Mouse (Mus musculus): ENCODE data around the gene Rnps1. TPM values are rescaled to one million over a fixed set of nuclear protein-coding genes. Genes with fewer than 3 reads are reported as not detected.
"Not testable (repeated sequence)": the region's sequence is repeated elsewhere in the genome, so short reads cannot be mapped to it uniquely, and the experiment has no call there.

Gene Rnps1
- polyA plus RNA-seq, 1 experiment from 2014 or later = 258 TPM

DNA sequence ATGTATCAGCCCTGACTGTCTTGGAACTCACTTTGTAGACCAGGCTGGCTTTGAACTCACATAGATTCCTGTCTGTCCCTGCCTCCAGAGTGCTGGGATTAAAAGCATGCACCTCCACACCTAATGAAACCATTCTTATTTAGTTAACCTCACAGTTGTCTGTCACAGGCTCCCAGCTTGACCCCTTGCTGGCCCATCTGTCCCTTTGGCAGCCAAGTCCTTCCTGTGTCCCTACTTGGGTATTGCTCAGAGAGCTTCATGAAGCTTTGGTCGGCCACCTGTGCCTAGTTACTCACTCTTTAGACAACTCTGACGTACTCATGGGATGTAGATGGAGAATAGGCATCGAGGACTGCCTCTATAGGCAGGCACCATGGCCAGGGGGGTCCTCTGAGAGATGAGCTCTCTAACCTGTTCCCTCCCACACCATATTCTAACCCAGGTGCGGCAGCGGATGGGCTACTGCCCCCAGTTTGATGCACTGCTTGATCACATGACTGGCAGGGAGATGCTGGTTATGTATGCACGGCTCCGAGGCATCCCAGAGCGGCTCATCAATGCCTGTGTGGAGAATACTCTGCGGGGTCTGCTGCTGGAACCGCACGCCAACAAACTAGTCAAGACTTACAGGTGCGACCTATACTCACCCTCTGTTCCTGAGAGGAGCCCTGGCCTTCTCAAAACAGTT lies 7.1 kb upstream of the Rnps1 start:
- no peak for ATAC-seq (ENCODE audit: borderline replicate concordance, extremely low read depth, low FRiP score, low TSS enrichment)
- H3K4me2 ChIP-seq = no peak overlapping the region
- no peak overlapping the region for H3K4me3 ChIP-seq
- peaks cover 66% of the 10 kb centered on the region for H3K36me3 ChIP-seq
- H3K27me3 ChIP-seq = no peaks in the 10 kb centered on the region
- no peaks in the 10 kb centered on the region for H3K4me1 ChIP-seq
- 80% methylated on average over 12 of the region's 12 CpGs for WGBS
- no peak overlapping the region for H3K9ac ChIP-seq
- no peak overlapping the region for H3K27ac ChIP-seq
- H3K9me3 ChIP-seq = no peaks in the 10 kb centered on the region

DNA sequence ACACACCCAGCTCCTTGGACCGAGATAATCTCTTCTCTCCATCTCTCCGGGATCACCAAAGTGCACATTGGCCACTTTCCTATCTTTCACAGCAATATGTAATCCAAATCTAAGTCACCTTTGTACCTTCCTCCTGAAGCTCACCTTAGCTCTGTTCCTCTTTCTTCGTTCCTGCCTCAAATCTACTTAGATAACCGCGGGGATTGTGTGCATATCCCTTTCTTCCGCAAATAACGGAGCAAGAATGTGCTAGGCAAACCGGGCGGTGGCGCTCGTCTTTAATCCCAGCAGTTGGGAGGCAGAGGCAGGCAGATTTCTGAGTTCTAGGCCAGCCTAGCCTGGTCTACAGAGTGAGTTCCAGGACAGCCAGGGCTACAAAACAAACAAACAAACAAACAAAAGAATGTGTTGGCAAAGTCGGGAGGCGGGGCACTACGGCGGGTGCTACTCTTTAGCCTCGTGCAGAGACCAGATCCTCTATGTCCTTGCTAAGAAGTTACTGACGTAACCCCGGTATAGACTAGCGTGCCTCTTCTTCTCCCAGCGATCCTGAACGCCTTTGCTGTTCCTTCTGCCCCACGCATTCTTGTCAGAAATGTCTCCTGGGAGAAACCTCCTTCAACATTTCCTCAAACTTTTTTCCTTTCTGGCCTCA lies 681 bp upstream of the Rnps1 start:
- Histone ChIP-seq H3K9ac (peak overlapping the region; percentile 61), H3K4me3 (peak overlapping the region; percentile 78), H3K27me3 (no peaks in the 10 kb centered on the region), H3K9me3 (no peaks in the 10 kb centered on the region), H3K4me2 (peak overlapping the region; percentile 70), H3K36me3 (peaks cover 50% of the 10 kb centered on the region), H3K27ac (peak overlapping the region; percentile 92), H3K4me1 (peaks cover 31% of the 10 kb centered on the region)
- ATAC-seq (ENCODE audit: borderline replicate concordance, extremely low read depth, low FRiP score, low TSS enrichment) = peak; percentile 47
- 21% methylated on average over 22 of the region's 22 CpGs for WGBS

DNA sequence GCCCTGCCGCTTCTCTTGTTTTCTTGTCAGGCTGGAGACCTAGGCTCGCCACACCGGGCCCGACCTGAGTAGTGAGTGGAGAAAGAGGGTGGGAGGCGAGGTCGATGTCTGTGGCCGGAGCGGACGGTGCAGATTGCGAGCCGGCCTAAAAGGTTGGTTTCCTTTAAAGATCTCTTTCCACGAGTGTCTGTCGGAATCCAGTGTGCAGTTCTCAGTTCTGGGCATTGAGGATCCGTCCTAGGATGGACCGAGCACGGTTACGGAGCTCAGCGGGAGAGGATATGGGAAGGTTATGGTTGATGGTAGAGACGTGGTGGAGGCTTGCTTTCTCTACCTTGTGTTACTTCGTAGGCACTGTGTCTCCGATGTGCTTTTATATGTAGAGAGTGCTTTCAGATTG lies 646 bp downstream of the Rnps1 start:
- Histone ChIP-seq H3K36me3 (peaks cover 51% of the 10 kb centered on the region), H3K9me3 (no peaks in the 10 kb centered on the region), H3K4me2 (peak overlapping the region; percentile 85), H3K27ac (peak overlapping the region; percentile 92), H3K4me1 (peaks cover 31% of the 10 kb centered on the region), H3K9ac (peak overlapping the region; percentile 90), H3K4me3 (peak overlapping the region; percentile 78), H3K27me3 (no peaks in the 10 kb centered on the region)
- ATAC-seq (ENCODE audit: borderline replicate concordance, extremely low read depth, low FRiP score, low TSS enrichment) = peak; percentile 15; the same call in 1 of the 2 replicates
- WGBS = under 1% methylated on average over 21 of the region's 21 CpGs

DNA sequence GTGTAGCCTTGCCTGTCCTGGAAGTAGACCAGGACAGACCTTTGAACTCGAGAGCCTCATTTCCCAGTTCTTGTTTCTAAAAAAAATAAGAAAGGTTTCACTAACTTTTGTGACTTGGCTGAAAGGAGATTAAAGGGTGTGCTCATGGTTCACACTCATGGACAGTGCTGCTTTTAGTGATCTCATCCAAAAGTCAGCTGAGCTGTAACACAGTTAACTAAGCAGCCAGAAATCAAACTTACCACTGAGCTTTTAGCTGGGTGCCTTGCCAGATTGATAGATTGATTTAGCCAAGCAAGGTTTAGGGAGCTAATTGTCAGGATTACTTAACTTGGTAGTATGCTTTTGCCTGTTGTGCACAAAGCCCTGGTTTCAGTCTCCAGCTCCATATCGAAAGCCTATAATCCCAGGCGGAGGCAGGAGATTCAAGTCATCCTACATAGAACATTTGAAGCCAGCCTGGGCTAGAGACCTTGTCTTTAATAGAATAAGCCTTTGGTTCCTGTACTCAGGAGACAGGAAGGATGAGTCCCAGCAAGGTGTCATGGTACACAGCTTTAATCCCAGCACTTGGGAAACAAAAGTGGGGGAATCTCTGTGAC lies 1.8 kb downstream of the Rnps1 start:
- no peaks in the 10 kb centered on the region for H3K9me3 ChIP-seq
- H3K4me3 ChIP-seq = peak overlapping the region; percentile 78
- ATAC-seq (ENCODE audit: borderline replicate concordance, extremely low read depth, low FRiP score, low TSS enrichment) = no peak
- WGBS = 74% methylated on average over 3 of the region's 3 CpGs
- H3K36me3 ChIP-seq = peaks cover 53% of the 10 kb centered on the region
- H3K4me2 ChIP-seq = peak overlapping the region; percentile 85
- no peaks in the 10 kb centered on the region for H3K27me3 ChIP-seq
- H3K4me1 ChIP-seq = peaks cover 31% of the 10 kb centered on the region
- peak overlapping the region; percentile 90 for H3K9ac ChIP-seq
- H3K27ac ChIP-seq = no peak overlapping the region

DNA sequence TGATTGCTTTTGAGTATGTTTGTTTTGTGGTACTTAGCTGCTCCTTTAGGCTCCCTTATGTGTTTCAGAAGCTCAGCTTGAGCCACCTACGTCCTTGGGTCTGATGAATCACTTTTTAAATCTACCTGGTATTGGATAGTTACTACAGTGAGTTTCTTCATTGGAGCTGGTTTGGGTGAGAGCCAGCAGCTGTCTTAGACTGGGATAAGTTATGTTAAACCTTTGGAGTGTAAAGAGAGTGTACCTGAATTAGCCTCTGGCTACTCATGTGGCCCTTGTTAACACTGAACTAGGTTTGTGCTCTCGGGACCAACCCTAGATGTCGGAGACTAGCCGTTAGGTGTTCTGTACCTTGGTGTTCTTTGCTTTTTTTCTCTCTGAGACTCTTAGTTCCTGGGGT lies 8.7 kb downstream of the Rnps1 start:
- Histone ChIP-seq H3K9me3 (no peaks in the 10 kb centered on the region), H3K4me2 (no peak overlapping the region), H3K4me1 (peaks cover 7% of the 10 kb centered on the region), H3K4me3 (no peak overlapping the region), H3K27ac (no peak overlapping the region), H3K9ac (no peak overlapping the region), H3K27me3 (no peaks in the 10 kb centered on the region), H3K36me3 (peaks cover 71% of the 10 kb centered on the region)
- ATAC-seq (ENCODE audit: borderline replicate concordance, extremely low read depth, low FRiP score, low TSS enrichment) = no peak
- WGBS = 89% methylated on average over 4 of the region's 4 CpGs

DNA sequence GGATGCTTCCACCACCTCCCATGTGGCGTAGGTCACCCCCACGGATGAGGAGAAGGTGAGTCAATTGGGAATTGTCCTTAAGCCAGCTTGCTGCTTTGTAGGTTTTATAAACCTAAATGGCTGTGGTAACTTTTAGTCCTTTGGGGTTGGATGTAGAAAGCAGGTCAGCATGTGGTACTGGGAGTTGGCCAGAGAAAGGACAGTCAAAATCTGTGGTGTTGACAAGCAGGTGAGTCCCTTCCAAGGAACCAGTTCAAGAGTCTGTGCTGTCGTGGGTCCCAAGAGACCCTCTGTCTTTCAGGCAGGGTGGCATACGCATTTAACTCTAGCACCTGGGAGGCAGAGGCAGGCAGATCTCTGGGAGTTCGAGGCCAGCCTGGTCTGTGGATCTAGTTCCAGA lies 10.1 kb downstream of the Rnps1 start:
- peaks cover 16% of the 10 kb centered on the region for H3K4me1 ChIP-seq
- no peak overlapping the region for H3K9ac ChIP-seq
- H3K4me2 ChIP-seq = no peak overlapping the region
- H3K27ac ChIP-seq = no peak overlapping the region
- peaks cover 57% of the 10 kb centered on the region for H3K36me3 ChIP-seq
- no peak for ATAC-seq (ENCODE audit: borderline replicate concordance, extremely low read depth, low FRiP score, low TSS enrichment)
- 94% methylated on average over 5 of the region's 5 CpGs for WGBS
- H3K9me3 ChIP-seq = no peaks in the 10 kb centered on the region
- H3K4me3 ChIP-seq = no peak overlapping the region
- no peaks in the 10 kb centered on the region for H3K27me3 ChIP-seq

DNA sequence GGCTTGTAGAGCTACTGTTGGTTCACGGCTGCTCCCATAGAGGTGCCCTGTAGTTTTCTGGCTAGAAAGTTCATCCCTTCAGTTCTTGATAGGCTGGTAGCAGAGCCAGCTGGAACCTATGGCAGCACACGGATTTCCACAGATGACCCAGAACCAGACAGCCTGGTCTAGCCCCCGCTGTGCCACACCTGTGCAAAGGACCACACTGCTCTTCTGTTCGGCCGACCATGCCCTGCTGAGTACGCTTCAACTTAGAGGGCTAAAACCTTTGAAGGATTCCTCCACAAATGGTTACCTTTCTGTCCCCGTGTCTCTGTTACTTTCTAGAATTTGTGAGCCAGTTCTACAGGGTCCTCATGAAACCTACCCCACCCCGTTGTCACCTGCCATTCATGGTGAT lies 11.0 kb downstream of the Rnps1 start:
- 89% methylated on average over 6 of the region's 8 CpGs for WGBS
- H3K9me3 ChIP-seq; H3K27ac ChIP-seq; ATAC-seq (ENCODE audit: borderline replicate concordance, extremely low read depth, low FRiP score, low TSS enrichment); H3K4me2 ChIP-seq; H3K9ac ChIP-seq; H3K4me3 ChIP-seq; H3K27me3 ChIP-seq: not testable (repeated sequence)
- peaks cover 49% of the 10 kb centered on the region for H3K36me3 ChIP-seq
- H3K4me1 ChIP-seq = peaks cover 16% of the 10 kb centered on the region

DNA sequence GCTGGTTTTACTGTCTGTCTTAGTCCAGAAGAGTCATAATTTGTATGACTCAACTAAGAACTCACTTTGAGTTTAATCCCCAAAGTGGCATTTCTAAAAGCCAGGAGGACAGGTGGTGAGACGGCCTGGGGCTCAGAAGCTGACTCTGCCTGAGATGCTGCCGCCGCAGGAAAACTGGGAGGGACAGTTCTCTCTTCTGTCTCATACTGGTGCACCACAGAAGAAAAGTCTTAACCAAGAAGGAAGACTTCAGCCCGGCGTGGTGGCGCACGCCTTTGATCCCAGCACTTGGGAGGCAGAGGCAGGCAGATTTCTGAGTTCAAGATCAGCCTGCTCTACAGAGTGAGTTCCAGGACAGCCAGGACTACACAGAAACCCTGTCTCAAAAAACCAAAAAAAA lies 11.5 kb downstream of the Rnps1 start:
- Histone ChIP-seq H3K9ac (no peak overlapping the region), H3K4me2 (peak overlapping the region; percentile 49), H3K4me3 (peak overlapping the region; percentile 57; the same call in 1 of the 2 replicates), H3K9me3 (no peaks in the 10 kb centered on the region), H3K36me3 (peaks cover 43% of the 10 kb centered on the region), H3K27me3 (no peaks in the 10 kb centered on the region), H3K4me1 (peaks cover 16% of the 10 kb centered on the region), H3K27ac (peak overlapping the region; percentile 92)
- WGBS = 89% methylated on average over 7 of the region's 7 CpGs
- ATAC-seq (ENCODE audit: borderline replicate concordance, extremely low read depth, low FRiP score, low TSS enrichment) = no peak

DNA sequence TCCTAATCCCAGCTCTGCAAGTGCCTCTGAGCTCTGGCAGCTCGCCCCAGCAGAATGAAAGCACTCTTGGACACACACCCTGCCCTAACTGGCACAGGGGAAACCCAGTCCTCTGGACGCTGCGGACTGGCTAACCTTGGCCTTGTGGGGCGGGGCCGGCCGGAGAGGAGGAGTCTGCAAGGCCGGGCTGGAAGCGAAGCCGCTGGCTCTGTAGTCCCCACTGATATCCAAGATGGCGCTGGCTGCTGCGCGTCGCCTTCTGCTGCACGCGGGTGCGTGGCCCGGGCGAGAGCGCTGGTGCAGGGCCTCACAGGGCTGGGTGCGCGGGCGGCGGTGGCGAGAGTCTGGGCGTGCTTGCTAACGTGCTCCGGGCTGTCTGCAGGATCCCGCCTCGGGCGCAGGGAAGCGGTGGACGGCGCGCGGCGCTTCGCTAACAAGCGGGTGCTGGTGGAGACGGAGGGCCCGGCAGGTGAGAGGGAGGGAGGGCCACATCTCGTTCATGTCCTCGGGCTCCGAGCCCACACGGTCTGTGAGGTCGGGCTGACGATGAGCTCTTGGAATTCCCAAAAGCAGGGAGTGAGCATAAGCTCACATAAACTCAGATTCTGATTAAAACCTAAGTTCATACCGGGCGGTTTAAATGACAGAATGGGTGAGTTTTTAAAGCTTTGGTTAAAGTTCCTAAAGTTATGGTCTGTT lies 12.3 kb downstream of the Rnps1 start, which contains the start of gene Eci1:
Gene Eci1 (plus strand): TSS at position 171 of the 699 bp plus-strand sequence.
- under 1% methylated on average over 48 of the region's 48 CpGs for WGBS
- no peaks in the 10 kb centered on the region for H3K9me3 ChIP-seq
- ATAC-seq (ENCODE audit: borderline replicate concordance, extremely low read depth, low FRiP score, low TSS enrichment) = peak; percentile 99
- peak within 1 kb of the TSS; percentile 49 for H3K4me2 ChIP-seq
- H3K4me1 ChIP-seq = peaks cover 16% of the 10 kb centered on the region
- H3K36me3 ChIP-seq = peaks cover 36% of the 10 kb centered on the region
- peak within 1 kb of the TSS; percentile 57 for H3K4me3 ChIP-seq
- H3K27me3 ChIP-seq = no peaks in the 10 kb centered on the region
- peak within 1 kb of the TSS; percentile 74 for H3K9ac ChIP-seq
- peak within 1 kb of the TSS; percentile 92 for H3K27ac ChIP-seq

DNA sequence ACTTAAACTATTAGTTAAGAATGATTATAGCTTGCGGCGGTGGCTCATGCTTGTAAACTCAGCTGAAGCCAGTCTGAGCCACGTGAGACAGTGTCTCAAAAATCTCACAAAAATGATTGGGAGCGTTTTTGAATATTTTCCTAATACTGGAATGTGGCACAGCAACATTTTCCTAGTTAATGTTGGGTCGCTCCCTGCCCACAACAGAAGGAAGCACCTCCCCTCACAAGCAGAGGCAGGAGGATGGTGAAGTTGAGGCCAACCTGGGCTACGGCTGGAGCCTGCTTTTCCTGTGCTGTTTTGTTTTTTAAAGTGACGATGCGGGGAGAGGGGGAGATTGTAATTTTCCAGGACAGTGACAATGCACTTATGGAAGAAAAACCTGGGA lies 12.8 kb downstream of the Rnps1 start:
- Histone ChIP-seq H3K9ac (peak overlapping the region; percentile 74), H3K4me2 (peak overlapping the region; percentile 49), H3K27me3 (no peaks in the 10 kb centered on the region), H3K36me3 (peaks cover 30% of the 10 kb centered on the region), H3K4me1 (peaks cover 16% of the 10 kb centered on the region), H3K4me3 (peak overlapping the region; percentile 57), H3K27ac (peak overlapping the region; percentile 92), H3K9me3 (no peaks in the 10 kb centered on the region)
- ATAC-seq (ENCODE audit: borderline replicate concordance, extremely low read depth, low FRiP score, low TSS enrichment) = peak; percentile 29; the same call in 1 of the 2 replicates
- WGBS = 2% methylated on average over 8 of the region's 8 CpGs

DNA sequence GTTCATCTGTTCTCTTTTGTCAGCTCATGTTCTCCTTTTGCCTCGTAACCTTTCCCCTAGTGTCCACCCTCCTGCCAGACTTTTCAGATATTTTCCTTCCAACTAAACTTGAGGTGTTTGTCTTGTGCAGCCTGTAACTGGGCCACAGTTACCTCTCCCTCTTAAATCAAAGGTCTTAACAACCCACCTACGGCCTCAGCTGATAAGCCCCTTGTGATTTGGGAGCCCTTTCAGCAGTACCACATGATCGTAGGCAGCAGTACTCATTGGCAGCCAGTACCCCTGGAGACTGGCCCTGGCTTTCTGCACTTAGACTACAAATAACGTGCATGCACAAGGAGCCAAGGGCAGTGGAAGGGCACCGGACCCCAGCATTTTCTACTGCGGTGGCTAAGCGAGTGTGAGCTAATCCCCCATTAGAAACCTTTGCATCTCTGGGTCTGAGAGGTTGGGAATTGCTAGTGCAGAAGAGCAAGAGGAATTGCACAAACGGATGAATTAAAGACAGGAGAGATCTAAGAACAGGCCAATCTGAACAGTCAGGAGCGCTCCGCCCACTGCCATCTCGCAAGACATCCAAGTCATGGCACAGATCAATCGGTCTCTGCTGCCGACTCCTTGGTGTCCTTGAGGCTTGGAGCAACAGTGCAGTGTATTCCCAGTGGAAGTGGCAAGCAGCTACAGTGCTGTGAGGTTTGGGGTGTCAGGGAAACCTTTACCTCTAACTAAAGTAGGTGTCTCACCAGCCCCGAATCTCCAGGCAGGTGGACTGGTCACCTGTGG lies 15.0 kb downstream of the Rnps1 start:
- H3K4me3 ChIP-seq = no peak overlapping the region
- H3K4me2 ChIP-seq = no peak overlapping the region
- WGBS = 79% methylated on average over 14 of the region's 14 CpGs
- no peak for ATAC-seq (ENCODE audit: borderline replicate concordance, extremely low read depth, low FRiP score, low TSS enrichment)
- H3K27ac ChIP-seq = no peak overlapping the region
- peaks cover 16% of the 10 kb centered on the region for H3K4me1 ChIP-seq
- no peak overlapping the region for H3K9ac ChIP-seq
- H3K36me3 ChIP-seq = peaks cover 10% of the 10 kb centered on the region
- H3K27me3 ChIP-seq = no peaks in the 10 kb centered on the region
- no peaks in the 10 kb centered on the region for H3K9me3 ChIP-seq

Measured in lung, embryonic 15.5 days (tissue).